Mouse (Mus musculus): Measurements from ENCODE around the gene Atg13. TPM values are rescaled to one million over a fixed set of nuclear protein-coding genes. Genes with fewer than 3 reads are reported as not detected.

Atg13 gene
- polyA plus RNA-seq, 1 experiment from 2014 or later, result 27.6 TPM

DNA sequence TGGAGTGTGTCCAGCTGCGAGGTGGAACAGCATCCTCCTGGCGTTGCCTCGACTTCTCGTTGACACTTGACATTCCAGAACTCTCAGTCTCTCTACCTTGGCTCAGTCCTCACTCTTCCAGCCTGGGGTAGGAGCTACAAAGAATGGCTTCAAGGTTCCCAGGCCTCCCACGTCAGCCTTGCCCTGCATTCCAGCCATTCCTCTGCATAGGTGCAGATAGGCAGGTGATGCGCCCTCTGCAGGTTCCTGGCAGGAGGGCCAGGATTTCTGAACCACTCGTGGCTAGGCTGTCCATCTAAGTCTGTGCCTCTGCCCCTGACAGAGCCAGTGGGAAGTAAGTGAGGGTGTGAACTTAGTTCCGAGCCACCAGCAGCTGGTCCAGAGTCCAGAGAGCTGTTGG lies 53.6 kb downstream of the Atg13 start:
- Histone ChIP-seq H3K36me3 (ENCODE audit: control insufficient read depth, insufficient read depth, low read length) (peaks cover 15% of the 10 kb centered on the region; the same call in 1 of the 2 replicates), H3K27ac (ENCODE audit: low read length) (no peak overlapping the region), H3K9ac (ENCODE audit: low read length) (no peak overlapping the region)

DNA sequence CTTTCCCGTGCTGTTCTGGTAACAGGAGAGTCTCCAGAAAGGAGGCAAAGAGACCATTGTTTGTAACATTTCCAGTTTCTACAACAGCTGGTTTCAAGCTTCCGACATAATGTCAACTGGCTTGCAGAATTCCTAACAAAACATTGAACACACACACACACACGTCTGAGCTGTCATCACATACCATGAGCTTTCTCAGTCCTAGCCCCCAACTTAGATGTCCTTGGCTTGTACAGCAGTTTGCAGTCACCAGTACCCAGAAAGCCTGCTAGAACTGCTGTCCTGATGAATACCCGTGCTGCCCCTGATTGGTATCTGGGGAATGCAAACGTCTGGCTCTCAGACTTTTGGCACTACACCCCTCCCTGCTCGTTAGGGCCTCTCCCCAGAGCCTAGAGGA lies 54.5 kb downstream of the Atg13 start:
- Histone ChIP-seq H3K9ac (ENCODE audit: low read length) (no peak overlapping the region), H3K36me3 (ENCODE audit: control insufficient read depth, insufficient read depth, low read length) (peaks cover 15% of the 10 kb centered on the region; the same call in 1 of the 2 replicates), H3K4me1 (ENCODE audit: control insufficient read depth, insufficient read depth, low read length) (peaks cover 10% of the 10 kb centered on the region; the same call in 1 of the 2 replicates), H3K4me3 (replicated peaks; ENCODE audit: low read length) (no peak overlapping the region), H3K27me3 (ENCODE audit: control insufficient read depth, insufficient read depth, low read length) (no peaks in the 10 kb centered on the region), H3K4me2 (ENCODE audit: low read depth, low read length) (no peak overlapping the region), H3K27ac (ENCODE audit: low read length) (peak overlapping the region; percentile 34), H3K9me3 (replicated peaks; ENCODE audit: control insufficient read depth, low read length) (no peaks in the 10 kb centered on the region)
- no peak for ATAC-seq (ENCODE audit: insufficient read depth, low FRiP score)
- WGBS, result 54% methylated on average over 6 of the region's 6 CpGs

More for the DNA sequence above, 53.6 kb downstream of the Atg13 start:
- ATAC-seq (ENCODE audit: insufficient read depth, low FRiP score), result 0 out of 2 replicates have a peak, but pooled peaks have one; percentile 8
- WGBS, result 47% methylated on average over 8 of the region's 8 CpGs
- Histone ChIP-seq H3K4me1 (ENCODE audit: control insufficient read depth, insufficient read depth, low read length) (peaks cover 2% of the 10 kb centered on the region; the same call in 1 of the 2 replicates), H3K4me2 (ENCODE audit: low read depth, low read length) (no peak overlapping the region), H3K27me3 (ENCODE audit: control insufficient read depth, insufficient read depth, low read length) (no peaks in the 10 kb centered on the region), H3K9me3 (replicated peaks; ENCODE audit: control insufficient read depth, low read length) (no peaks in the 10 kb centered on the region), H3K4me3 (replicated peaks; ENCODE audit: low read length) (no peak overlapping the region)

DNA sequence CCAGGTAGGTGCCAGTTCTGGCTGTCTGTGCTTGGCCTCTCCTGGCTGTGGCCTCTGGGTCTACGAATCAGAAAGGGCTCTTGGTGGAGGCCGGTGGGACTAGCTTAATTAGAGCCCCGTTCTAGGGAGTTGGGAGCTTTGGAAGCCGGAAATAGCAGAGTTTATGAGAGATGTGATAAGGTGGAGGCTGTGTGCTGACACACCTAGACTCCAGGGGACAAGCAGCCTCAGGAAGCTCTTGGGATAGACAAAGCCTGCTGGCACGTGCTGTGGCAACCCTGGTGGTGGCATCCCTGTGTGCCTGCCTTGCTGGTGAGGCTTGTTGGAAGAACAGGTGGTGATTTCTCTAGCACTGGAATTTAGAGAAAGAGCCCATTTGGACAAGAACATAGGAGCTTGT lies 55.0 kb downstream of the Atg13 start:
- H3K9ac ChIP-seq (ENCODE audit: low read length), result no peak overlapping the region
- ATAC-seq (ENCODE audit: insufficient read depth, low FRiP score), result 0 out of 2 replicates have a peak, but pooled peaks have one; percentile 23
- H3K27ac ChIP-seq (ENCODE audit: low read length), result no peak overlapping the region; the same call in 1 of the 2 replicates
- H3K4me1 ChIP-seq (ENCODE audit: control insufficient read depth, insufficient read depth, low read length), result peaks cover 12% of the 10 kb centered on the region; the same call in 1 of the 2 replicates
- H3K4me3 ChIP-seq (replicated peaks; ENCODE audit: low read length), result no peak overlapping the region
- H3K9me3 ChIP-seq (replicated peaks; ENCODE audit: control insufficient read depth, low read length), result no peaks in the 10 kb centered on the region
- no peak overlapping the region for H3K4me2 ChIP-seq (ENCODE audit: low read depth, low read length)
- WGBS, result 77% methylated on average over 5 of the region's 5 CpGs
- peaks cover 15% of the 10 kb centered on the region; the same call in 1 of the 2 replicates for H3K36me3 ChIP-seq (ENCODE audit: control insufficient read depth, insufficient read depth, low read length)
- no peaks in the 10 kb centered on the region for H3K27me3 ChIP-seq (ENCODE audit: control insufficient read depth, insufficient read depth, low read length)

DNA sequence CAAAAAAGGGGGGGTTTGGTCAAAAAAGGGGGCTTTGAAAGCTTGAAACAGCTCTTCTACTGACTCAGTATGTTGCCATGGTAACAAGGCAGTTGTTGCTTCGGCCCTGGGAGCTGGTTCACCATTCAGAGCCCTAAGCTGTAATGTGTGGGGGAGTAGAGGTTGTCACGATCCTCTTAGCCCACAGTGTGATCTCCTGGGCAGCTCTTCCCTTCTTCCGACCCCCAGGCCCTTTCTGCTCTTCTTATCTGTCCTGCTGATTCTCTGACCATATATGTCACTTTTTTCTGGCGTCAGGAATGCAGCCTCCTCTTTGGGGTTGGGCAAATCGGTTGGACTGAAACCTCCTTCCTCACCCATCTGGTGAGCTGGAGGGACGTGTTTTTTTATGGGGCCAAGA lies 57.5 kb downstream of the Atg13 start:
- Histone ChIP-seq H3K4me1 (ENCODE audit: control insufficient read depth, insufficient read depth, low read length) (peaks cover 18% of the 10 kb centered on the region), H3K9me3 (replicated peaks; ENCODE audit: control insufficient read depth, low read length) (no peaks in the 10 kb centered on the region), H3K4me2 (ENCODE audit: low read depth, low read length) (no peak overlapping the region), H3K9ac (ENCODE audit: low read length) (no peak overlapping the region), H3K4me3 (replicated peaks; ENCODE audit: low read length) (no peak overlapping the region), H3K27ac (ENCODE audit: low read length) (no peak overlapping the region), H3K36me3 (ENCODE audit: control insufficient read depth, insufficient read depth, low read length) (peaks cover 16% of the 10 kb centered on the region), H3K27me3 (ENCODE audit: control insufficient read depth, insufficient read depth, low read length) (no peaks in the 10 kb centered on the region)
- 57% methylated on average over 6 of the region's 6 CpGs for WGBS
- ATAC-seq (ENCODE audit: insufficient read depth, low FRiP score), result no peak

- no peak overlapping the region for H3K4me3 ChIP-seq (replicated peaks; ENCODE audit: low read length)
- no peak for ATAC-seq (ENCODE audit: insufficient read depth, low FRiP score)
- peak overlapping the region; percentile 92 for H3K4me2 ChIP-seq (ENCODE audit: low read depth, low read length)
- H3K27me3 ChIP-seq (ENCODE audit: control insufficient read depth, insufficient read depth, low read length), result no peaks in the 10 kb centered on the region
- H3K36me3 ChIP-seq (ENCODE audit: control insufficient read depth, insufficient read depth, low read length), result peaks cover 21% of the 10 kb centered on the region
- H3K4me1 ChIP-seq (ENCODE audit: control insufficient read depth, insufficient read depth, low read length), result peaks cover 18% of the 10 kb centered on the region
- H3K27ac ChIP-seq (ENCODE audit: low read length), result no peak overlapping the region
- 79% methylated on average over 14 of the region's 14 CpGs for WGBS
- H3K9ac ChIP-seq (ENCODE audit: low read length), result no peak overlapping the region
- no peaks in the 10 kb centered on the region for H3K9me3 ChIP-seq (replicated peaks; ENCODE audit: control insufficient read depth, low read length)
Observed at GRCm38 (mm10) chr2:91651458-91652258, 58.7 kb downstream of the Atg13 start.

DNA sequence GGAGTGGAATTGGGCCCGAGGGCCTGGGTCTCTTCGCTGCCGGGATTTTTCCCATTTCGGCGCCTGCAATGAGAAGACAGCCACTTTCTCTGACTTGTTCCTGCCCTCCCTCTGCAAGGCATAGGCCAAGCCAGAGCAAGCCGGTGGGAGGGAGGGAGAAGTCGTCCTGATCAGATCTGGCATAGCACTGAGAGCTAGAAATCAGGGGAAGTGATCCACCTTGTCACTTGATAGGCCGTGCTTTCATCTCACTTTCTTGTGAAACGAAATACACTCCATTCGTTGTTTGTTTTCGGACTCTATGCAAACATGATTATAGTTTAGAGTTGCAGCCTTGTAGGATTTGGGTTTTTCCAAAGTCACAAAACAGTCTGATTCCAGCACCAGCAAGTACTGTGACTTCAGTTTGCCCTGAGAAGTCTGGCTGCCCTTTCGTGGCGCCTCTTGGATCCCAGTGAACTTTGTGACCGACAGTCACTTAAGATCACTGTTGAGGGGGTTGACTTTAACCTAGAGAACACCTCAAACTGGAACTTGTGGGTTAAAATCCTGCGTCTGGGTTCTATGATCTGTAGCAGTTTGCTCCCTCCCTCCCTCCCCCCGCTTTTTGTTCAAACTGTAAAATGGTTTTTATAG lies 59.9 kb downstream of the Atg13 start:
- ATAC-seq (ENCODE audit: insufficient read depth, low FRiP score), result peak; percentile 54; the same call in 1 of the 2 replicates
- Histone ChIP-seq H3K4me2 (ENCODE audit: low read depth, low read length) (peak overlapping the region; percentile 92), H3K36me3 (ENCODE audit: control insufficient read depth, insufficient read depth, low read length) (peaks cover 32% of the 10 kb centered on the region), H3K9ac (ENCODE audit: low read length) (peak overlapping the region; percentile 88), H3K4me3 (replicated peaks; ENCODE audit: low read length) (peak overlapping the region; percentile 74), H3K27ac (ENCODE audit: low read length) (peak overlapping the region; percentile 89), H3K9me3 (replicated peaks; ENCODE audit: control insufficient read depth, low read length) (no peaks in the 10 kb centered on the region), H3K27me3 (ENCODE audit: control insufficient read depth, insufficient read depth, low read length) (no peaks in the 10 kb centered on the region), H3K4me1 (ENCODE audit: control insufficient read depth, insufficient read depth, low read length) (peaks cover 18% of the 10 kb centered on the region)
- WGBS, result 8% methylated on average over 16 of the region's 16 CpGs

GRCm38 (mm10) chr2:91649553-91650359 lies 60.6 kb downstream of the Atg13 start, which contains the start of the genes Zfp408 and Arhgap1:
Gene Zfp408, minus strand, starts transcription at chr2:91649791.
Gene Arhgap1, plus strand, starts transcription at chr2:91649860.
- Histone ChIP-seq H3K4me1 (ENCODE audit: control insufficient read depth, insufficient read depth, low read length) (peaks cover 18% of the 10 kb centered on the region), H3K36me3 (ENCODE audit: control insufficient read depth, insufficient read depth, low read length) (peaks cover 39% of the 10 kb centered on the region)
- peak; percentile 96 for ATAC-seq (ENCODE audit: insufficient read depth, low FRiP score)

GRCm38 (mm10) chr2:91649152-91649551 lies 61.2 kb downstream of the Atg13 start:
- peaks cover 18% of the 10 kb centered on the region for H3K4me1 ChIP-seq (ENCODE audit: control insufficient read depth, insufficient read depth, low read length)
- no peak for ATAC-seq (ENCODE audit: insufficient read depth, low FRiP score)
- H3K4me2 ChIP-seq (ENCODE audit: low read depth, low read length), result peak overlapping the region; percentile 97
- no peaks in the 10 kb centered on the region for H3K9me3 ChIP-seq (replicated peaks; ENCODE audit: control insufficient read depth, low read length)
- WGBS, result 3% methylated on average over 15 of the region's 15 CpGs
- H3K36me3 ChIP-seq (ENCODE audit: control insufficient read depth, insufficient read depth, low read length), result peaks cover 37% of the 10 kb centered on the region
- H3K9ac ChIP-seq (ENCODE audit: low read length), result peak overlapping the region; percentile 91
- peak overlapping the region; percentile 74 for H3K4me3 ChIP-seq (replicated peaks; ENCODE audit: low read length)
- H3K27ac ChIP-seq (ENCODE audit: low read length), result peak overlapping the region; percentile 96
- H3K27me3 ChIP-seq (ENCODE audit: control insufficient read depth, insufficient read depth, low read length), result no peaks in the 10 kb centered on the region

More at GRCm38 (mm10) chr2:91649553-91650359, 60.6 kb downstream of the Atg13 start, which contains the start of the genes Zfp408 and Arhgap1:
- Histone ChIP-seq H3K4me2 (ENCODE audit: low read depth, low read length) (peak within 1 kb of the TSS; percentile 97), H3K27ac (ENCODE audit: low read length) (peak within 1 kb of the TSS; percentile 96), H3K27me3 (ENCODE audit: control insufficient read depth, insufficient read depth, low read length) (no peaks in the 10 kb centered on the region), H3K9me3 (replicated peaks; ENCODE audit: control insufficient read depth, low read length) (no peaks in the 10 kb centered on the region), H3K4me3 (replicated peaks; ENCODE audit: low read length) (peak within 1 kb of the TSS; percentile 74), H3K9ac (ENCODE audit: low read length) (peak within 1 kb of the TSS; percentile 91)
- WGBS, result under 1% methylated on average over 44 of the region's 44 CpGs

Measured in stomach, embryonic 16.5 days (tissue).